Mouse (Mus musculus): ENCODE measurements around the gene Atp5e. TPM values are rescaled to one million over a fixed set of nuclear protein-coding genes. Genes with fewer than 3 reads are reported as not detected.
A peak's percentile ranks its signal among the peaks of the same experiment; 100 is the strongest.

The Atp5e gene
- polyA plus RNA-seq, 1 experiment from 2014 or later = 545 TPM

- no peak for TF ChIP-seq EP300 (IDR thresholded peaks at IDR 0.05; ENCODE audit: low read depth)
- no peak for TF ChIP-seq CTCF (IDR thresholded peaks at IDR 0.05; ENCODE audit: low read depth)
- Histone ChIP-seq H3K4me1 (ENCODE audit: insufficient read depth) (peaks cover 20% of the 10 kb centered on the region), H3K9me3 (ENCODE audit: low read length) (no peaks in the 10 kb centered on the region), H3K4me3 (ENCODE audit: low read depth, low read length) (no peak overlapping the region), H3K9ac (replicated peaks) (no peak overlapping the region), H3K4me2 (ENCODE audit: low read depth, low read length) (no peak overlapping the region), H3K27ac (ENCODE audit: low read depth) (no peak overlapping the region), H3K36me3 (replicated peaks; ENCODE audit: insufficient read depth, low read length) (no peaks in the 10 kb centered on the region), H3K27me3 (ENCODE audit: insufficient read depth, low read length) (no peaks in the 10 kb centered on the region)
- ATAC-seq (no peak), DNase-seq (no peak)
- WGBS (ENCODE audit: insufficient replicate concordance) = 45% methylated on average over 2 of the region's 2 CpGs
Measured at GRCm38 (mm10) chr2:174443046-174443445, 20.9 kb downstream of the Atp5e start.

- Histone ChIP-seq H3K27ac (ENCODE audit: low read depth) (no peak overlapping the region), H3K9ac (replicated peaks) (no peak overlapping the region), H3K9me3 (ENCODE audit: low read length) (no peaks in the 10 kb centered on the region), H3K36me3 (replicated peaks; ENCODE audit: insufficient read depth, low read length) (no peaks in the 10 kb centered on the region), H3K4me2 (ENCODE audit: low read depth, low read length) (no peak overlapping the region), H3K27me3 (ENCODE audit: insufficient read depth, low read length) (no peaks in the 10 kb centered on the region), H3K4me1 (ENCODE audit: insufficient read depth) (peaks cover 25% of the 10 kb centered on the region), H3K4me3 (ENCODE audit: low read depth, low read length) (no peak overlapping the region)
- ATAC-seq = no peak
- no peak for DNase-seq
- TF ChIP-seq CTCF (IDR thresholded peaks at IDR 0.05; ENCODE audit: low read depth) = no peak
- TF ChIP-seq EP300 (IDR thresholded peaks at IDR 0.05; ENCODE audit: low read depth) = no peak
- 83% methylated on average over 9 of the region's 9 CpGs for WGBS (ENCODE audit: insufficient replicate concordance)
Measured at GRCm38 (mm10) chr2:174442460-174442859, 21.4 kb downstream of the Atp5e start.

GRCm38 (mm10) chr2:174441898-174442297 is 22.0 kb downstream of the Atp5e start:
- Histone ChIP-seq H3K4me2 (ENCODE audit: low read depth, low read length) (no peak overlapping the region), H3K4me3 (ENCODE audit: low read depth, low read length) (no peak overlapping the region), H3K9ac (replicated peaks) (no peak overlapping the region), H3K9me3 (ENCODE audit: low read length) (no peaks in the 10 kb centered on the region), H3K4me1 (ENCODE audit: insufficient read depth) (peaks cover 31% of the 10 kb centered on the region), H3K27ac (ENCODE audit: low read depth) (no peak overlapping the region), H3K27me3 (ENCODE audit: insufficient read depth, low read length) (no peaks in the 10 kb centered on the region), H3K36me3 (replicated peaks; ENCODE audit: insufficient read depth, low read length) (no peaks in the 10 kb centered on the region)
- ATAC-seq (no peak), DNase-seq (no peak)
- TF ChIP-seq EP300 (IDR thresholded peaks at IDR 0.05; ENCODE audit: low read depth) = no peak
- TF ChIP-seq CTCF (IDR thresholded peaks at IDR 0.05; ENCODE audit: low read depth) = no peak
- 55% methylated on average over 4 of the region's 4 CpGs for WGBS (ENCODE audit: insufficient replicate concordance)

GRCm38 (mm10) chr2:174439961-174440360 is 23.9 kb downstream of the Atp5e start:
- ATAC-seq (no peak), DNase-seq (no peak)
- H3K27ac ChIP-seq (ENCODE audit: low read depth) = peak overlapping the region; percentile 44; the same call in 1 of the 2 replicates
- H3K27me3 ChIP-seq (ENCODE audit: insufficient read depth, low read length) = no peaks in the 10 kb centered on the region
- H3K4me2 ChIP-seq (ENCODE audit: low read depth, low read length) = peak overlapping the region; percentile 95
- no peak overlapping the region for H3K9ac ChIP-seq (replicated peaks)
- TF ChIP-seq CTCF (IDR thresholded peaks at IDR 0.05; ENCODE audit: low read depth) (no peak), EP300 (IDR thresholded peaks at IDR 0.05; ENCODE audit: low read depth) (no peak)
- 69% methylated on average over 9 of the region's 9 CpGs for WGBS (ENCODE audit: insufficient replicate concordance)
- H3K4me1 ChIP-seq (ENCODE audit: insufficient read depth) = peaks cover 41% of the 10 kb centered on the region
- no peak overlapping the region for H3K4me3 ChIP-seq (ENCODE audit: low read depth, low read length)
- H3K36me3 ChIP-seq (replicated peaks; ENCODE audit: insufficient read depth, low read length) = peaks cover 11% of the 10 kb centered on the region
- H3K9me3 ChIP-seq (ENCODE audit: low read length) = no peaks in the 10 kb centered on the region

- WGBS (ENCODE audit: insufficient replicate concordance) = 28% methylated on average over 5 of the region's 5 CpGs
- ATAC-seq (no peak), DNase-seq (no peak)
- no peak overlapping the region for H3K9ac ChIP-seq (replicated peaks)
- H3K4me3 ChIP-seq (ENCODE audit: low read depth, low read length) = peak overlapping the region; percentile 67; the same call in 1 of the 2 replicates
- no peaks in the 10 kb centered on the region for H3K27me3 ChIP-seq (ENCODE audit: insufficient read depth, low read length)
- peaks cover 41% of the 10 kb centered on the region for H3K4me1 ChIP-seq (ENCODE audit: insufficient read depth)
- peak overlapping the region; percentile 85 for H3K27ac ChIP-seq (ENCODE audit: low read depth)
- H3K4me2 ChIP-seq (ENCODE audit: low read depth, low read length) = peak overlapping the region; percentile 95
- H3K36me3 ChIP-seq (replicated peaks; ENCODE audit: insufficient read depth, low read length) = peaks cover 14% of the 10 kb centered on the region
- no peaks in the 10 kb centered on the region for H3K9me3 ChIP-seq (ENCODE audit: low read length)
- TF ChIP-seq EP300 (IDR thresholded peaks at IDR 0.05; ENCODE audit: low read depth) (no peak), CTCF (IDR thresholded peaks at IDR 0.05; ENCODE audit: low read depth) (no peak)
Measured at GRCm38 (mm10) chr2:174439450-174439838, 24.5 kb downstream of the Atp5e start.

GRCm38 (mm10) chr2:174438737-174439449 is 25.0 kb downstream of the Atp5e start, which contains the start of gene Ctsz:
Ctsz (minus strand) TSS chr2:174439039.
- H3K9me3 ChIP-seq (ENCODE audit: low read length) = no peaks in the 10 kb centered on the region
- TF ChIP-seq CTCF (IDR thresholded peaks at IDR 0.05; ENCODE audit: low read depth) (no peak), EP300 (IDR thresholded peaks at IDR 0.05; ENCODE audit: low read depth) (no peak)
- H3K36me3 ChIP-seq (replicated peaks; ENCODE audit: insufficient read depth, low read length) = peaks cover 18% of the 10 kb centered on the region
- ATAC-seq (peak; percentile 86), DNase-seq (peak; percentile 89)
- H3K27ac ChIP-seq (ENCODE audit: low read depth) = peak within 1 kb of the TSS; percentile 85
- no peaks in the 10 kb centered on the region for H3K27me3 ChIP-seq (ENCODE audit: insufficient read depth, low read length)
- peak within 1 kb of the TSS; percentile 95 for H3K4me2 ChIP-seq (ENCODE audit: low read depth, low read length)
- peak within 1 kb of the TSS; percentile 67 for H3K4me3 ChIP-seq (ENCODE audit: low read depth, low read length)
- 2% methylated on average over 38 of the region's 38 CpGs for WGBS (ENCODE audit: insufficient replicate concordance)
- H3K4me1 ChIP-seq (ENCODE audit: insufficient read depth) = peaks cover 41% of the 10 kb centered on the region
- H3K9ac ChIP-seq (replicated peaks) = peak within 1 kb of the TSS; percentile 70
